Mouse (Mus musculus): ENCODE measurements around the gene Olfr459. TPM values are rescaled to one million over a fixed set of nuclear protein-coding genes. Genes with fewer than 3 reads are reported as not detected.

Olfr459 gene
- not detected in 2 replicates for polyA plus RNA-seq (2016; fragmentation: Nextera tagmentation; extraction: Ambion mirVana)

GRCm38 (mm10) chr6:41775077-41775476, at the start of gene Olfr459:
Gene Olfr459, minus strand, starts transcription at chr6:41775177.
- H3K4me1 ChIP-seq (replicated peaks), result no peaks in the 10 kb centered on the region
- H3K27me3 ChIP-seq (ENCODE audit: insufficient read depth, poor library complexity, severe bottlenecking), result no peaks in the 10 kb centered on the region
- 83% methylated on average over 7 of the region's 7 CpGs for WGBS
- H3K9me3 ChIP-seq, result no peaks in the 10 kb centered on the region
- H3K36me3 ChIP-seq, result no peaks in the 10 kb centered on the region
- no peak for DNase-seq (ENCODE audit: low spot score)
- H3K27ac ChIP-seq, result no peak within 1 kb of the TSS
- no peak within 1 kb of the TSS for H3K4me3 ChIP-seq

- Histone ChIP-seq H3K27me3 (ENCODE audit: insufficient read depth, poor library complexity, severe bottlenecking) (no peaks in the 10 kb centered on the region), H3K9me3 (no peaks in the 10 kb centered on the region), H3K4me1 (replicated peaks) (no peaks in the 10 kb centered on the region), H3K4me3 (no peak overlapping the region), H3K27ac (no peak overlapping the region), H3K36me3 (no peaks in the 10 kb centered on the region)
- DNase-seq (ENCODE audit: low spot score), result no peak
Observed at GRCm38 (mm10) chr6:41824086-41824485, 49.1 kb upstream of the Olfr459 start.

- 86% methylated on average over 2 of the region's 2 CpGs for WGBS
- no peak for DNase-seq (ENCODE audit: low spot score)
- Histone ChIP-seq H3K27me3 (ENCODE audit: insufficient read depth, poor library complexity, severe bottlenecking) (no peaks in the 10 kb centered on the region), H3K9me3 (no peaks in the 10 kb centered on the region), H3K36me3 (no peaks in the 10 kb centered on the region), H3K27ac (no peak overlapping the region), H3K4me3 (no peak overlapping the region), H3K4me1 (replicated peaks) (no peaks in the 10 kb centered on the region)
Observed at GRCm38 (mm10) chr6:41786700-41787099, 11.7 kb upstream of the Olfr459 start.

- 83% methylated on average over 6 of the region's 6 CpGs for WGBS
- Histone ChIP-seq H3K4me1 (replicated peaks) (no peaks in the 10 kb centered on the region), H3K9me3 (no peaks in the 10 kb centered on the region), H3K27ac (no peak overlapping the region), H3K36me3 (no peaks in the 10 kb centered on the region), H3K4me3 (no peak overlapping the region), H3K27me3 (ENCODE audit: insufficient read depth, poor library complexity, severe bottlenecking) (no peaks in the 10 kb centered on the region)
- DNase-seq (ENCODE audit: low spot score), result no peak
Observed at GRCm38 (mm10) chr6:41775721-41776120, 744 bp upstream of the Olfr459 start.

- Histone ChIP-seq H3K4me3 (no peak overlapping the region), H3K4me1 (replicated peaks) (no peaks in the 10 kb centered on the region), H3K36me3 (no peaks in the 10 kb centered on the region), H3K9me3 (no peaks in the 10 kb centered on the region), H3K27me3 (ENCODE audit: insufficient read depth, poor library complexity, severe bottlenecking) (no peaks in the 10 kb centered on the region), H3K27ac (no peak overlapping the region)
- 82% methylated on average over 1 of the region's 1 CpGs for WGBS
- no peak for DNase-seq (ENCODE audit: low spot score)
Observed at GRCm38 (mm10) chr6:41769872-41770271, 5.1 kb downstream of the Olfr459 start.

GRCm38 (mm10) chr6:41764306-41764705, 10.7 kb downstream of the Olfr459 start:
- Histone ChIP-seq H3K4me3 (no peak overlapping the region), H3K27me3 (ENCODE audit: insufficient read depth, poor library complexity, severe bottlenecking) (no peaks in the 10 kb centered on the region), H3K27ac (no peak overlapping the region), H3K9me3 (no peaks in the 10 kb centered on the region), H3K36me3 (no peaks in the 10 kb centered on the region), H3K4me1 (replicated peaks) (no peaks in the 10 kb centered on the region)
- 88% methylated on average over 5 of the region's 5 CpGs for WGBS
- DNase-seq (ENCODE audit: low spot score), result no peak

- no peak for DNase-seq (ENCODE audit: low spot score)
- H3K36me3 ChIP-seq, result no peaks in the 10 kb centered on the region
- H3K9me3 ChIP-seq, result no peaks in the 10 kb centered on the region
- 85% methylated on average over 1 of the region's 1 CpGs for WGBS
- H3K4me1 ChIP-seq (replicated peaks), result no peaks in the 10 kb centered on the region
- no peak overlapping the region for H3K27ac ChIP-seq
- H3K4me3 ChIP-seq, result no peak overlapping the region
- H3K27me3 ChIP-seq (ENCODE audit: insufficient read depth, poor library complexity, severe bottlenecking), result no peaks in the 10 kb centered on the region
Observed at GRCm38 (mm10) chr6:41762370-41762757, 12.6 kb downstream of the Olfr459 start.

- peak; percentile 23 for DNase-seq (ENCODE audit: low spot score)
- no peak overlapping the region for H3K27ac ChIP-seq
Observed at GRCm38 (mm10) chr6:41761702-41762369, 13.1 kb downstream of the Olfr459 start.

GRCm38 (mm10) chr6:41759618-41760017, 15.4 kb downstream of the Olfr459 start:
- Histone ChIP-seq H3K27me3 (ENCODE audit: insufficient read depth, poor library complexity, severe bottlenecking) (no peaks in the 10 kb centered on the region), H3K4me3 (no peak overlapping the region), H3K9me3 (no peaks in the 10 kb centered on the region), H3K27ac (no peak overlapping the region), H3K36me3 (no peaks in the 10 kb centered on the region), H3K4me1 (replicated peaks) (no peaks in the 10 kb centered on the region)
- WGBS, result 84% methylated on average over 2 of the region's 2 CpGs
- DNase-seq (ENCODE audit: low spot score), result no peak

More at GRCm38 (mm10) chr6:41761702-41762369, 13.1 kb downstream of the Olfr459 start:
- no peaks in the 10 kb centered on the region for H3K4me1 ChIP-seq (replicated peaks)
- H3K4me3 ChIP-seq, result no peak overlapping the region
- H3K9me3 ChIP-seq, result no peaks in the 10 kb centered on the region
- 13% methylated on average over 1 of the region's 1 CpGs for WGBS
- no peaks in the 10 kb centered on the region for H3K36me3 ChIP-seq
- no peaks in the 10 kb centered on the region for H3K27me3 ChIP-seq (ENCODE audit: insufficient read depth, poor library complexity, severe bottlenecking)

- WGBS, result 83% methylated on average over 1 of the region's 1 CpGs
- no peak for DNase-seq (ENCODE audit: low spot score)
- H3K36me3 ChIP-seq, result no peaks in the 10 kb centered on the region
- no peak overlapping the region for H3K27ac ChIP-seq
- H3K4me1 ChIP-seq (replicated peaks), result no peaks in the 10 kb centered on the region
- no peaks in the 10 kb centered on the region for H3K27me3 ChIP-seq (ENCODE audit: insufficient read depth, poor library complexity, severe bottlenecking)
- no peaks in the 10 kb centered on the region for H3K9me3 ChIP-seq
- H3K4me3 ChIP-seq, result no peak overlapping the region
Observed at GRCm38 (mm10) chr6:41758421-41758820, 16.6 kb downstream of the Olfr459 start.

GRCm38 (mm10) chr6:41757199-41757598, 17.8 kb downstream of the Olfr459 start:
- 80% methylated on average over 3 of the region's 3 CpGs for WGBS
- H3K27ac ChIP-seq, result no peak overlapping the region
- H3K27me3 ChIP-seq (ENCODE audit: insufficient read depth, poor library complexity, severe bottlenecking), result no peaks in the 10 kb centered on the region
- no peak for DNase-seq (ENCODE audit: low spot score)
- H3K4me1 ChIP-seq (replicated peaks), result no peaks in the 10 kb centered on the region
- H3K9me3 ChIP-seq, result no peaks in the 10 kb centered on the region
- no peak overlapping the region for H3K4me3 ChIP-seq
- no peaks in the 10 kb centered on the region for H3K36me3 ChIP-seq

- WGBS, result 81% methylated on average over 6 of the region's 6 CpGs
- H3K4me3 ChIP-seq, result no peak overlapping the region
- no peaks in the 10 kb centered on the region for H3K4me1 ChIP-seq (replicated peaks)
- no peaks in the 10 kb centered on the region for H3K27me3 ChIP-seq (ENCODE audit: insufficient read depth, poor library complexity, severe bottlenecking)
- H3K9me3 ChIP-seq, result no peaks in the 10 kb centered on the region
- DNase-seq (ENCODE audit: low spot score), result no peak
- H3K36me3 ChIP-seq, result no peaks in the 10 kb centered on the region
- no peak overlapping the region for H3K27ac ChIP-seq
Observed at GRCm38 (mm10) chr6:41754626-41755025, 20.4 kb downstream of the Olfr459 start.

GRCm38 (mm10) chr6:41744664-41745392, 30.1 kb downstream of the Olfr459 start:
- Histone ChIP-seq H3K27ac (no peak overlapping the region), H3K4me1 (replicated peaks) (no peaks in the 10 kb centered on the region), H3K36me3 (no peaks in the 10 kb centered on the region), H3K9me3 (no peaks in the 10 kb centered on the region), H3K27me3 (ENCODE audit: insufficient read depth, poor library complexity, severe bottlenecking) (no peaks in the 10 kb centered on the region), H3K4me3 (no peak overlapping the region)
- WGBS, result 81% methylated on average over 5 of the region's 5 CpGs
- no peak for DNase-seq (ENCODE audit: low spot score)

Data from hindbrain, embryonic 10.5 days (tissue).